ENCODE assay signal across 31 mouse cellular contexts in genomic region chr16:11471246-11471645, GRCm38 (mm10).
"Had no signal": no experiment of that assay in that cellular context is flagged by ENCODE, and none has a peak within 500 bp of the region (broad histone marks: within the 10 kb centered on the region; RNA-seq: fewer than 3 reads in every experiment).

No protein-coding gene starts in this region.

- H3K4me2 ChIP-seq: limb, embryonic 12.5 days; limb, embryonic 13.5 days; limb, embryonic 15.5 days; liver, embryonic 11.5 days; liver, embryonic 12.5 days; liver, embryonic 13.5 days; liver, embryonic 15.5 days; lung, embryonic 14.5 days; lung, embryonic 15.5 days; midbrain, embryonic 12.5 days; midbrain, embryonic 13.5 days; midbrain, embryonic 15.5 days; neural tube, embryonic 12.5 days had no signal

- H3K27ac ChIP-seq: limb, embryonic 10.5 days; limb, embryonic 12.5 days; limb, embryonic 13.5 days; limb, embryonic 15.5 days; liver, embryonic 12.5 days; liver, embryonic 13.5 days; liver, embryonic 14.5 days; liver, embryonic 15.5 days; lung, embryonic 15.5 days; macrophage; midbrain, embryonic 12.5 days; midbrain, embryonic 13.5 days; midbrain, embryonic 15.5 days; neural tube, embryonic 12.5 days had no signal

- H3K4me3 ChIP-seq: limb, embryonic 10.5 days; limb, embryonic 12.5 days; limb, embryonic 13.5 days; limb, embryonic 15.5 days; liver, embryonic 12.5 days; liver, embryonic 13.5 days; liver, embryonic 15.5 days; lung, embryonic 15.5 days; megakaryocyte, embryonic 14.5 days; midbrain, embryonic 10.5 days; midbrain, embryonic 12.5 days; midbrain, embryonic 13.5 days; midbrain, embryonic 15.5 days; myocyte; neural tube, embryonic 12.5 days had no signal

- DNase-seq: left cerebral cortex, postnatal 4 days; liver; liver, embryonic 13.5 days; liver, postnatal 0 days; lung, adult 18-20 months; lung, adult 2 months; lung, embryonic 14.5 days; lung, postnatal 10 days; lung, postnatal 14 days; lung, postnatal 36 days; lung, postnatal 4 days; midbrain, embryonic 14.5 days had no signal

- H3K4me1 ChIP-seq: limb, embryonic 10.5 days; limb, embryonic 12.5 days; limb, embryonic 15.5 days; liver, embryonic 15.5 days; midbrain, embryonic 10.5 days; midbrain, embryonic 12.5 days; midbrain, embryonic 13.5 days; neural tube, embryonic 12.5 days had no signal

- H3K36me3 ChIP-seq: limb, embryonic 10.5 days; limb, embryonic 15.5 days; liver, embryonic 12.5 days; liver, embryonic 13.5 days; liver, embryonic 15.5 days; lung, embryonic 15.5 days; midbrain, embryonic 10.5 days; midbrain, embryonic 15.5 days; neural tube, embryonic 12.5 days had no signal

- H3K27me3 ChIP-seq: limb, embryonic 12.5 days; limb, embryonic 13.5 days; limb, embryonic 15.5 days; liver, embryonic 12.5 days; liver, embryonic 13.5 days; liver, embryonic 15.5 days; lung, embryonic 15.5 days; megakaryocyte, embryonic 14.5 days; midbrain, embryonic 12.5 days; midbrain, embryonic 13.5 days; midbrain, embryonic 15.5 days; neural tube, embryonic 12.5 days had no signal

- H3K9me3 ChIP-seq: limb, embryonic 10.5 days; limb, embryonic 12.5 days; limb, embryonic 13.5 days; limb, embryonic 15.5 days; liver, embryonic 12.5 days; liver, embryonic 13.5 days; liver, embryonic 15.5 days; lung, embryonic 15.5 days; megakaryocyte, embryonic 14.5 days; midbrain, embryonic 10.5 days; midbrain, embryonic 12.5 days; midbrain, embryonic 13.5 days; midbrain, embryonic 15.5 days; neural tube, embryonic 12.5 days had no signal

- ATAC-seq: liver, embryonic 12.5 days; liver, postnatal 0 days; lung, postnatal 0 days; midbrain, embryonic 13.5 days; midbrain, embryonic 15.5 days; midbrain, embryonic 16.5 days had no signal

- H3K9ac ChIP-seq: limb, embryonic 12.5 days; limb, embryonic 13.5 days; limb, embryonic 15.5 days; liver, embryonic 12.5 days; liver, embryonic 13.5 days; liver, embryonic 14.5 days; liver, embryonic 15.5 days; liver, postnatal 0 days; lung, embryonic 14.5 days; lung, embryonic 15.5 days; midbrain, embryonic 12.5 days; midbrain, embryonic 13.5 days; midbrain, embryonic 15.5 days; neural tube, embryonic 12.5 days had no signal
